Mouse (Mus musculus): ENCODE data around the gene AC141477.1.

Gene AC141477.1

DNA sequence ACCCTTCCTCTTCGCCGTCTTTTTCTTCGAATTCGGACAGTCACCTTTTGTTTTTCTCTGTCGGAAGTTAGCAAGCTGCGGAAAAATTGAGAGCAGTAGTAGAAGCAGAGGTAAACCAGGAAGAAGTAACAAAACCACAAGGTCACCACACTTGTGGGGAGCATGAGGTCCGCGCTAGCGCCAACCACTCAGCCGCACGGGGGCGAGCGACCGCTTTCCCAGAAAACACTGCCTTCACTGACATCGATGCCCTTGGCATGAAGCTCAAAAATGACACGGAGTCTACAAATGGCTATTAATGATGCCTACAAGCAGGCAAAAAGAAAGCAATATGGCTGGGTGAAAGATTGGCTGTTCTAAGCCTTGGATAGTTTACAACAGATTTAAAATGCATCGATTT lies at the start of gene AC141477.1:
AC141477.1 (minus strand) TSS at position 164 of the 400 bp plus-strand sequence.
- no peak for DNase-seq (ENCODE audit: low spot score)

DNA sequence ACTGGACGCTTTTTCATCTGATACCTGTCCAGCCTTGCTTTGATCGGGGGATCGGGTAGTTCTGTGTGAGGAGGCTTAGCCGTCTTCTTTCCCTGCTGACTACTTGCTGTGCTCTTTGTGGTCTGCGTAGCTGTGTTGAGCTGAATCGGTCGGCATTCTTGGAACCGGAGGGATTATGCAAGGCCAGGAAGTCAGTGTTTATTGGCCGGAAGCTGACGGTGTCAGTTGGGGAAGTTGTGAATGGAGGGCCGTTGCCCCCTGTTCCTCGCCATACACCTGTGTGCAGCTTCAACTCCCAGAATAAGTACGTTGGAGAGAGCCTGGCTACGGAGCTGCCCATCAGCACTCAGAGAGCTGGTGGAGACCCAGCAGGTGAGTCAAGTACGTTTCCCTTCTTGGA lies 49.0 kb upstream of the AC141477.1 start:
- no peak for DNase-seq (ENCODE audit: low spot score)

DNA sequence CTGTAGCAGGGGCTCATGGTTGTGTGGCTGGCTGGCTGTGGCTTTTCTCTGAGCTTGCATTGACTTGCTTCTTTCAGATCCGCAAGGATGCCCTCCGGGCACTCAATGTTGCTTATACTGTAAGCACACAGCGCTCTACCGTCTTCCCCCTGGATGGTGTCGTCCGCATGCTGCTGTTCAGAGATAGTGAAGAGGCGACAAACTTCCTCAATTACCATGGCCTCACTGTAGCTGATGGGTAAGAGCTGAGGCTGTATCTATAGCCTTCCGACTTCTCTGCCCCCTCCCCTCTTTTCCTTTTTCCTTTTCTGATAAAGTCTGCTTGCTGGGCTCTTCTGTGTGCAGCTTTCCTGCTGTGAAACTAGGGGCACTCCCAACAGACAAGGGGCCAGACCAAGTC lies 48.0 kb upstream of the AC141477.1 start:
- no peak for DNase-seq (ENCODE audit: low spot score)

- DNase-seq (ENCODE audit: low spot score) = no peak
Observed at GRCm38 (mm10) chr10:76486302-76486701, 46.1 kb upstream of the AC141477.1 start.

DNA sequence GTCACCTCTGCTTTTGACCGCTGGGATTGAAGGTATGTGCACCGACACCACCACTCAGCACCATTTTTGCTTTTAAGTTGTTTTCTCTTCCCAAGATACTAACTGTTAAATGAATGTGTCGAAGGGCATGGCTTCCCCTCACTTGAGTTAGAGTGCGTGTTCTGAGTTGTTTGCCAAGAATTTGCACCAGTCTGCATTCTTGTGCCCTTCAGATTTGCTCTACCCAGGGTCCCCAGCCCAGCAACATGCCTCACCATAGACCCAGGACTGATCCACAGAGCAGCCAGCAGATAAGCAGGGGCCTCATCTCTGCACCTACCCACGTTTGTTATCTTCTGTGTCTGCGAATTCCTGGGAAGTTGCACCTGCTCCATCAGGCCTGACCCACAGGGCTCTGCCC lies 41.2 kb upstream of the AC141477.1 start:
- DNase-seq (ENCODE audit: low spot score) = no peak

GRCm38 (mm10) chr10:76480851-76481250 lies 40.6 kb upstream of the AC141477.1 start:
- DNase-seq (ENCODE audit: low spot score) = no peak

- no peak for DNase-seq (ENCODE audit: low spot score)
Observed at GRCm38 (mm10) chr10:76473759-76474158, 33.5 kb upstream of the AC141477.1 start.

- peak; percentile 89 for DNase-seq (ENCODE audit: low spot score)
Observed at GRCm38 (mm10) chr10:76468203-76469162, 28.2 kb upstream of the AC141477.1 start, which contains the start of the genes Mcm3ap and Ybey. Gene Mcm3ap, plus strand, starts transcription at chr10:76468927. Gene Ybey, minus strand, starts transcription at chr10:76469114.

DNA sequence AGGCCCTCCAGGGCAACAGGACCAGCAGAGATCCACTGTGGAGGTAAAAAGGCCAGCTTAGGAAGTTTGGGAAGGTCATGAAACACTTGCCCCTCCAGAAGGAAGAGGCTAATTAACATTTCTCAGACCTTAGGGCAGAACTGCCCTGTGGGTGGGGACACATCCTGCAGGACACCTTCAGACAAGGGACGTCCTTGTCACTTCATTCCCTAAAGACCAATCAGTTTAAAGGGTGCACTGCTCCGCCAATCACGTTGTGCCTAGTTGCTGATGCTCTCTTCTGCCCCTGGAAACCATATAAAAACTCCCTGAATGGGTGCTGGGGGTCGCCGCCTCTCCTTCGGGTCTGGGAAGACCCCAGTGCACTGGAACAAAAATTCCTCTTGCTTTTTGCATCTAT lies 22.5 kb upstream of the AC141477.1 start:
- DNase-seq (ENCODE audit: low spot score) = no peak

GRCm38 (mm10) chr10:76462312-76462711 lies 22.1 kb upstream of the AC141477.1 start:
- no peak for DNase-seq (ENCODE audit: low spot score)

DNA sequence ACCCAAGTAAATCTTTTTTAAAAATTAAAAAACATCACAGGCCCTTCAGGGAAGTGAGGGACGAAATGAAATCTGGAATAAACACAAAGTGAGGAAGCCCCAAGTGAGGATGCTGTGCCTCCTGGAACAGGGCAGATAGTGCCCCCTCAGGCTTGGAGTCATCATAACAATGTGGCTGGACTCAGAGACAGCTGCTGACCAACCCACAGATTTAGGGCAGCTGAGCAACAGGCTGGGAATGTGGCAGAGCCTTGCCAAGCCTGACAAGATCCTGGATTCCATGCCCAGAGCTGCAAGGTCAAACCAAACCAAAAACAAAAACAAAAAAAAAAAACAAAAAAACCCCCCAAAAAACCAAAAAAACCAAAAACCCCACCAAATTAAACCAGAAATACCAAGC lies 21.0 kb upstream of the AC141477.1 start:
- DNase-seq (ENCODE audit: low spot score) = no peak

- DNase-seq (ENCODE audit: low spot score) = peak; percentile 65
Observed at GRCm38 (mm10) chr10:76455289-76455688, 15.0 kb upstream of the AC141477.1 start.

DNA sequence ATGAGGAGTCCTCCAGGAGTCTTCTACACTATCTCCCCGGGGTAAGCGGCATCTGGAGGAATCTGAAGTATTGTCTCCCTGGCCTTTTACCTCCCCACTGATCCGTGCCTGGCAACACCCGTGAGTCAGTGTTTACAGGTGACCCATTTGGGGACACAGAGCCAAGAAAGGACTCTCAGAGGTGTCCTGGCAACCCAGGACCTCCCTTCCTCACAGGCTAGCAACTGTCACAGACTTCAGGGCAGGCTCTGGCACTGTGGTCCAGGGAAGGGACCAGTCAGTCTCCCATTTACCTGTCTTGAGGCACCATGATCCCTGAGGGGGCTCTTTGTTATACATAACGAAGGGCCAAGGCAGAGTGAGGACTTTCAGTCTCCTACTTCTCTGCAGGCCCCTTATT lies 8.6 kb upstream of the AC141477.1 start, which contains the start of gene 2610028H24Rik:
2610028H24Rik (plus strand) TSS at position 231 of the 400 bp plus-strand sequence.
- DNase-seq (ENCODE audit: low spot score) = no peak

GRCm38 (mm10) chr10:76447406-76448229 lies 7.4 kb upstream of the AC141477.1 start:
- DNase-seq (ENCODE audit: low spot score) = peak; percentile 43

- DNase-seq (ENCODE audit: low spot score) = no peak
Observed at GRCm38 (mm10) chr10:76445996-76446681, 5.9 kb upstream of the AC141477.1 start.

- peak; percentile 98 for DNase-seq (ENCODE audit: low spot score)
Observed at GRCm38 (mm10) chr10:76442178-76443088, 2.2 kb upstream of the AC141477.1 start, which contains the start of gene Pcnt. Gene Pcnt, minus strand, starts transcription at chr10:76442786.

DNA sequence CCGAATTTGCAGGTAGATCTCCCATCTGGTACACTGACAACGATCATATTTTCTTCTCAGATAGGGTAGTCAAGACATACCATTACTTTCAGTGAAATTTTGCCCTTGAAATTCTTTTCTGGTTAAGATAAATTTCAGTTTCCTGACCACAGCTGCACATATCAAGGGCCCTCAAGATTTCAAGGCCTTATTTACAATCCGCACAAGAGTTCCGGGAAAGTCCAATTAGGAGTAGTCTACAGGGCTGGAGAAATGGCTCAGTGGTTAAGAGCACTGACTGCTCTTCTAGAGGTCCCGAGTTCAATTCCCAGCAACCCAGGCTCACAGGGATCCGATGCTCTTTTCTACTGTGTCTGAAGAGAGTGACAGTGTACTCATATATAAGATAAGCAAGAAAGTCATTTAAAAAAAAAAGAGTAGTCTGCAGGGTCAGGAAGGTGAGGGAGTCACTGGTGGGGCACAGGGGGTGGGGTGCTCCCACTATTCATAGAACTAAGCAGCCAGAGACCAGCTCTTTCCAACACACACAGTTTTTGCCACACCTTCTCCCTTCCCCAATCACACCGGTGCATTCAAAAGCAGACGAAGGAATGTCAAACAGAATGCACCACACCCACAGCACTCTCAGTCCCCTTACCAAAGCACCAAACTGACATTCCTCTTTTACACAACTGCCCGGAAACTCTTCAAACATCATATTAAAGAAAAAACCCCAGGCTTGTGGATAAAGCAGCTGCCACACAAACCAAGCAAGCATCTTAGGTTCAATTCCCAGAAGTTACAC lies 945 bp downstream of the AC141477.1 start:
- no peak for DNase-seq (ENCODE audit: low spot score)

- no peak for DNase-seq (ENCODE audit: low spot score)
Observed at GRCm38 (mm10) chr10:76433925-76434324, 6.3 kb downstream of the AC141477.1 start.

DNA sequence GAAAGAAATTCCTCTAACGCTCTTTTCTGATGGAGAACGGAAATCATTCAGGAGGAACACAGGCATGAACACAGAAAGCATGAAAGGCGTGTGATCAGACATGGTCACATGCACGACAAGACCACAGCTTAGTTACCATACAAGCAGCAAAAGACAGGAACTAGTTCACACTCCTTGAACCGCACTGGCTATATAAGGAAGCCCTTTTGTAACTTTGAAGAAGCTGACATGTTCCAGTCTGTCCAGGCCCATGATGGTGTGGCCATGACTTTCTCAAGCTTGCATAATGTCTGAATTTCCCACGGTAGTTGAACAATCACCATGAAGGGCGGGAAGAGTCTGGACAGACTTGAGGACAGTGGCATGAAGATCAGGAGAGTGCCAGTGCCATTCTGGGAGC lies 14.6 kb downstream of the AC141477.1 start:
- DNase-seq (ENCODE audit: low spot score) = no peak

DNA sequence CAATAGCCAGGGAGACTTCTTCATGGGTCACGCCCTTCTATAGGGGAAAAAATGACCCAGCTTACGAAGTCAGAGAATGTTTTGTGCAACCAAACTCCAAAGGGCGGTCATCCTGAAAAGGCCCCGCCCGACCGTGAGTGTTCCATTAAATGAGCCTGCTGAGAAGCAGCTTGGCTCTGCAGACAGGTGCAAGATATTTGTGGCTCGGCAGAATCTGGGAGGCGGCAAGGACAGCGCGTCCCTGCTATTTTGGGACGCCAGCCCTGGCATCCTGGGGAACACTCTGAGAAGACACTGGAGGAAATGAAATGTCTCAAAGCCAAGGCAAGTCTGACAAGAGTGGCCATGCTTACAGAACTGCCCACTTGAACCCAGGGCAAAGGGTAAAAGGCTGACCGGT lies 23.4 kb downstream of the AC141477.1 start:
- no peak for DNase-seq (ENCODE audit: low spot score)
